Mouse (Mus musculus): ENCODE data around the gene Lrrc49. TPM values are rescaled to one million over a fixed set of nuclear protein-coding genes. Genes with fewer than 3 reads are reported as not detected.

Gene Lrrc49
- total RNA-seq, 2 experiments from 2014 or later, result 82.9 to 88.3 TPM

DNA sequence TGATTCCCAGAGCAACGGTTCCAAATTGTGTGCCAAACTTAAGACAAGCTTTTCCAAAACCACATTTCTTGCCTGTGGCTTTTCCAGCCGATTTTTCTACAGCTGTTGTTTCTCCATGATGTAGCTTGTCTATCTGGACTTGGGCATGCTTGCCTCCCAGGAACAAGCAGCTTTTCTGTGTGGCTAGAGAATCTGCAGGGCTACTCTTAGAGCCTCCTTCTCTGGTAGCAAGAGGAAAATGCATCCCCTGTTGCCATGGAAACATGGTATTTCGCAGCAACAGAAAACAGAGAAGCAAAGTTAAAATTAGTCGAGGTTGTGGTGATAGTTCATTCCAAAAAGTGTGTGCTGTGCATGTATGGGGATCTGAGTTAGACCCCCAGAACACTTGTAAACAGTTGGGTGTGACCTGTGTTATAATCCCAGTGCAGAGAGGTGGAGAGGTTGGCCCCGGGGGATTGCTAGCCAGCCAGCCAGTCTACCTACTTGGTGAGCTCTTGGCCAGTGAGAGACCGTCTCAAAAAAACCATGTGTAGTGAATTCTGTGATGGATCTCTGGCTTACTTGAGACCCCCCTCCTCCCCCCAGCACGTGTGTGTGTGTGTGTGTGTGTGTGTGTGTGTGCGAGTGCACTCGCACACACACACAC lies 126.2 kb downstream of the Lrrc49 start:
- DNase-seq (ENCODE audit: low spot score in 2 of 2), result peak; percentile 41 to 69
- intact Hi-C loops (cut with DNase I), result no loop called here

DNA sequence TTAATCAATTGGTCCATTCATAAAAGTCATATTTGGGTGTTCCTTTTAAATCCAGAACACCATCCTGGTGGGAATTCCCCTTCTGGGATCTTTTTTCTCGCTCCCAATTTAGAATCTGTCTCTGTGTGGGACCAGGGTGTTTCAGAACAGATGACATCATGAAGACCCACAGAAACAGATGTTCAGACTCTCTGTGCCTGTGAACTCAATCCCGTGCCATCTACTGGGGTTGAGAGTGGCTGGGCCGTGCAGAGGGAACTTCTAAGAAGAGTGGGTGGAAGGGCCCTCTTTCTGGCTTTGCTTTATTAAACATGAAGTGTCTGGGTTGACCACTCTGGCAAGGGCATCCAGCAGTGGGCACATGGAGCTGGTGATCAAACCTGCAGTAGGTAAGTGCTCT lies 129.5 kb downstream of the Lrrc49 start:
- intact Hi-C loops (cut with DNase I), result no loop called here
- peak in 1 of 2 experiments; percentile 47 for DNase-seq (ENCODE audit: low spot score in 2 of 2)

DNA sequence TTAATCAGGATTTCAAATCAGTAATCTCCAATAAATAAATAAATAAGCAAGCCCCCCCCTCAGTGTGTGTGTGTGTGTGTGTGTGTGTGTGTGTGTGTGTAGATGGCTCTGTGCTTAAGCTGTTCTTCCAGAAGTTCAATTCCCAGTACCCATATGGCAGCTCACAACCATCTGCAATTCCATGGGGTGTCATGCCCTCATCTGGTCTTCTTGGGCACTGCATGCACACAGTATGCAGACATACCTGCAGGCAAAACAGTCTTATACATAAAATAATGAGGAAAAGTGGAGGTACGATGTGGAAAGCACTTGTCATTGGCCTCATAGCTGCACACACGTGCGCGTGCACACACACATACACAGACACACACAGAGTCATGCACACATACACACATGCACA lies 136.7 kb downstream of the Lrrc49 start:
- DNase-seq (ENCODE audit: low spot score in 2 of 2), result no peak
- intact Hi-C loops (cut with DNase I), result no loop called here

DNA sequence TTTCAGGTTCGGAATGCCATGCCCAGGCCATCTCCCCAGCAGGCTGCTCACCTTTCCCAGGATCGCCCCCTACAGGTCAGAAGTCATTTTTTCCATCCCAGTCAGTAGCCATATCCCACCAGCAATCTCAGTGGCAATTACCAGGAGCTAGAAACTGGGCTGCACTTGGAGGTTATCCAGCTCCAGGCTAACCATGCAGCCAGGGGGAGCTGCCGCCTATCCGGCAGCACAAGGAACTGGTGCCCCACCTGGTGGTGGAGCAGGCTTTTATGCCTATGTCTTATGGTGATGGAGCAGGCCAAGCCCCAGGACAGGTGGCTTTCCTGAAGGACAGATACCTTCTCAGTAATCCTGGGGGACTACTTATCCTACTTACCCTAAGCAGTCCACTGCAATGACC lies 139.8 kb downstream of the Lrrc49 start:
- peak; percentile 23 to 34 for DNase-seq (ENCODE audit: low spot score in 2 of 2)
- intact Hi-C loops (cut with DNase I), result no loop called here

DNA sequence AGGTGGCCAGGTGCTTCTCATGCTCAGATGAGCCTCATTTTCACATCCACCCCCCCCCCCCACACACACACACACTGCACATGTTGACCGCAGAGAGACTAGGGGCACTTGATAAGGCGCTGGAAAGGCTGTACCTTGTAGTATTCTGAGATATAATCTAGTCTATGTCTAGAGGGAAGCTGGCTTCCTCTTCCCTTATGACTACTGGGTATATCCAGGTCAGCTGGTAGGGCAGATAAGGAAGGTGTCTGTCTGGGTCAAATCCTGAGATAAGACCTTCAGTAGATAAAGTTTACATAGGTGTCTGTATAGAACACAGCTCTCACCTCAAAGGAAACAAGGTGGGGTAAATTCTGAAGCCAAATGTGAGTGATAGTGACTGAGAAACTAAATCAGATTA lies 141.8 kb downstream of the Lrrc49 start:
- intact Hi-C loops (cut with DNase I), result no loop called here
- no peak for DNase-seq (ENCODE audit: low spot score in 2 of 2)

DNA sequence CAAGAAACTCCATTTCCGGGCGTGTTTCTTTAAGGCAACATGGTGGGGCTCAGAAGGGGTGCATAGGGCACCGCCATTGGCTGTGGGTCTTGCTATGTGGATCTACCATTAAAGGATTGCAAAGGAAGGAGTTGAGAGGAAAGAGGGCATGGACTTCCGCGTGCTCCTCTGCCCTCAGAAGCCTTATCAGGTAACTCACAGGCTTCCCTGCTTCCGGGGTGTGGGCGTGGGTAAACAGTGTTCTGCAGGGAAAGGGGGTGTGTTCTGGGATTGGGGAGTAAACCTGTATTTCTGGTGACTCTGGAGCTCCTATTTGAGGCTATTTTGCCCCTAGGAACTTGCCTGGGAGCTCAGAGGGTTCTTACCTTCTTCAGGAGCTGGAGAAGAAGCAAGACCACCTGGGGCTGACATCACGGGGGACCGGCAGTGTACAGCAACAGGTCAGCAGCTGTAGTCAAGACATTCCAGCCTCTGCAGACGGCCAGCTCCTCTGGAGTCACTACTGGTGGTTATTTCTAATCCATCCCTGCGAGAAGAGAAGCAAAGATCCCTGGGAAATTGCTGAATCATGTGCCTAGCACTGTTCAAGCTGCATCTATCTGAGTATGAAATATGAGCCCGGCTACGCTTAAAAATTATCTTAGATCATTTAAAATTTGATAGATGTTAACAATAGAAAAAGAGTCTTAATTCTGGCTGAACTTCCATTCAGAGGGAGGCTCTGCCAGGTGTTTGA lies 142.4 kb downstream of the Lrrc49 start:
- intact Hi-C loops (cut with DNase I), result no loop called here

DNA sequence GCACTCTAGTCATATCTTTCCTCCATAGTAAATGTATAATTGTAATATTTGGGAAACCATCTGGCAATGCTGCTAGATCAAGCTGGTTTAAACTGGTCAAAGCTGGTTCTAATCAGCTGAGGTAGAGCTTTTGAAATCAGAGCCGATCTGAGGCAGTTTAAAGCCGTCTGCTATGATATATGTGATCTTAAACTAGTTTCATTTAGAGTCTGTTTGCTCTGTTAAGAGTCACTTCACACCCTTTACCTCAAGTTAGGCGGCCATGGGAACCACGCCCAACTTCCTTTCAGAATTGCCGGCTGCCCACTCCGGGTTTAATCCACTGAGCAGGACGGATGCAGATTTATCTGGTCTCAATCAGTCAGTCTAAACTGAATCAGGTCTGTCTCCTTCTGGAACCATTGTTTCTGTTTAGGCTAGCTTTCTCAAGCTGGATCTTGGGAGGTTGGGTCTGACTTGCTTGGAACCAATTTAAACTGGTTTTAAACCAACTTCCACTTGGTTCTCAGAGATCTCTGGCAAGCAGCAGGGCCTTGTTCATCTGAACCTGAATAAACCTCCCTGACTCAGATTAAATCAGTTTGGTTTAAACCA lies 144.4 kb downstream of the Lrrc49 start:
- no peak for DNase-seq (ENCODE audit: low spot score in 2 of 2)
- intact Hi-C loops (cut with DNase I), result no loop called here

More for the DNA sequence above, 142.4 kb downstream of the Lrrc49 start:
- DNase-seq (ENCODE audit: low spot score in 2 of 2), result no peak

DNA sequence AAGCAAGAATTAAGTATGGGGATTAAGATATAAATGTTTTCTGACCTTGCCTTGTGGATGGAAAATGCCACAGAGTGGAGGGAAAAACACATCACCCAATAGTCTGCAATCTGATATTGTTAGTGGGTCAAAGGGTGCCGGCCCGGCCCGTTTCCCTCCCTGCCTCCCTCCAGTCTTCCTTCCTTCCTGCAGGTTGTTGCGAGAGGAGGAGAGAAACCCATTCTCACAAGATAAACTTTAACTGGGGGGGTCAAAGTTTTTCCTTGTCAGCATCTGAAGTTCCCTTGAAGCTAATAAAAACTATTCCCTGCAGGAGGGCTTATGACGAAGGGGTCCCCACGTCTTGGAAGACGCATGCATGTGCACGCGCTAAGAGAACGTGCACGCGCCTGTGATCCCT lies 157.6 kb downstream of the Lrrc49 start:
- intact Hi-C loops (cut with DNase I), result no loop called here
- no peak for DNase-seq (ENCODE audit: low spot score in 2 of 2)

DNA sequence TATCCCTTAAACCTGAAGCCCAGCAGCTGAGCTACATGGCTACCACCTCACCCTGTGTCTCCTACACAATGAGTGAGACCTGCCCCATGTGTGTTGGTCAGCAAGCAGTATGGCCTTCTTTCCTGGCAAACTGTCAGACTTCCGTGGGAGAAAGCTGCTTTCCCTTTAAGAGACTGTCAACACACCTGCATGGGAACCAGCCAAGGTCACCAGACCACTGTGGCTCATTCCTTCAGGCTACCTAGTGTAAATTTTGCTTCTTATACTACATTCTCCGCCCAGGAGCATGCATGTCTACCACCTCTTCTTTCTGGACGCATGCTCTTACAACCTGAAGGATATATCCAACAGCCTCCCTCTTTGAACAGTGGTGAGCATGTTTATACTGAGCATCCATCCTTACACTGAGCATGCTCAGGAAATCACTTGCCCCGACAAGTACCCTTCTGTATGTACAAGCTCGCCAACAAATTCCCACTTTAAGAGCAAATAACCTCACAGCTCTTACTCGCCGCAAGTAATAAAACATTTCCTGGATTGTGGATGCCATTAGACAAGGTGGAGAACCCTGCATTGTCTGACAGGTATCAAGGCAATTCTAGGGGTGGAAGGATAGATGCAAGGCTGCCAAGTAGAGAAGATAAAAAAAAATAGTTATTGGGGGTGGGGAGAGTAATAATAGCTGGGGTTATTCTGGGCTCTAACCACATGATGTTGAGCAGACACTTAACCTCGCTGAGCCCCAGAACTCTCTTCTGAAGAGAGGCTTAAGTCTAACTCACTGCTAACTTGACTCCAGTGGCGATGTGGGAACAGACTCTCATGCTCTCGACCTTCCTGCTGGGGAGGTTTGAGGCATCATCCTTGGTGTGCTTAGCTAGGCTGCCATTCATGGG lies 158.4 kb downstream of the Lrrc49 start:
- intact Hi-C loops (cut with DNase I), result no loop called here

DNA sequence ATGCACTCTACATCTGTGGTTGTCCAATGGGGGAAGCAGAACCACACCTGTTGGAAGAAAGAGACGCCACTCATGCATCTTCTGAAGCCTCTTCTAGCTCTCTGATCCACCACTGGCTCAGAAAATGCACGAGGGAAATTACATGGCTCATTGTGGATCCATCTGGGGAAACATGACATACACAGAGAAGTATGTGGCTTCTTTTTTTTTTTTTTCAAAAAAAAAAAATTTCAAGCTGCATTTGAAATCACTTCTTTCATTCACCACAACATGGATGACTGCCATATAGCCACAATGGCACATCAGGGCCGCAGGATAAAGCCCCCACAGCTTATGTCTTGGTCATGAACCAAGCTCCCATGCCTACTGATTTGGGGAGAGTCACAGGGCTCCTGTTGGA lies 159.7 kb downstream of the Lrrc49 start:
- no peak for DNase-seq (ENCODE audit: low spot score in 2 of 2)
- intact Hi-C loops (cut with DNase I), result no loop called here

More for the DNA sequence above, 158.4 kb downstream of the Lrrc49 start:
- no peak for DNase-seq (ENCODE audit: low spot score in 2 of 2)

DNA sequence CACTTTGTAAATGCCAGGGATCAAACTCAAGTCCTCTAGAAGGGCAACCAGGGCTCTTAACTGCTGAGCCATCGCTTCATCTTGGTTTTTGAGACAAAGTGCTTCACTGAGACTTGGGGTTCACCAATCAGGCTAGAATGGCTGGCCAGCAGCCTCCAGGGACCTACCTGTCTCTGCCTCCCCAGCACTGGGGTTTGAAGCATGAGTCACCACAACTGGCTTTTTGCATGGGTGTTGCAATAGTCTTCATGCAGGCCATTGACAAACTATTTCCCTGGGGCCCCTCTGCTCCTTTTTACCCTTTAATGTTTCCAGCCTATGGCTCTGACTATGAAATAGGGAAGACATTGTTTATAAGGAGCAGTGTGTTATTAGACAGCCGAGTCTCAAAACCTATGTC lies 160.1 kb downstream of the Lrrc49 start:
- intact Hi-C loops (cut with DNase I), result no loop called here
- DNase-seq (ENCODE audit: low spot score in 2 of 2), result no peak

DNA sequence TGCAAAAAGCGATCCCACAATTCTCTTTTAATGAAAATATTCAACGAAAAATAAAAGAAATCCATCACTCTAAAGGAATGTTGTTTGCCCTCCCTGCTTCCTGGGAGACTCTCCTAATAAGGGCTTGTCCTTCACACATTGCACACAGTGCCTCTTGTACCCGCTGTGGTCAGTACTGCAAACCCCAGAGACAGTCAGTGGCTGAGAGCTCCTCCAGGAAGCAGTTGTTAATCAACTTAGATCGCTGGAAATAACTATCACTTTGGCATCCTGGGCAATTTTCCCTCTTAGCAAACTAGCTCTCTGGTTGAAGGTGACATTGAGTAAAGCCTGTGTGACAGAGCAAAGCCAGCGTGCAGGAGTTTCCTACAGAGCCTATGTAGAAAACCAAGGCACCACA lies 160.9 kb downstream of the Lrrc49 start:
- intact Hi-C loops (cut with DNase I), result no loop called here

DNA sequence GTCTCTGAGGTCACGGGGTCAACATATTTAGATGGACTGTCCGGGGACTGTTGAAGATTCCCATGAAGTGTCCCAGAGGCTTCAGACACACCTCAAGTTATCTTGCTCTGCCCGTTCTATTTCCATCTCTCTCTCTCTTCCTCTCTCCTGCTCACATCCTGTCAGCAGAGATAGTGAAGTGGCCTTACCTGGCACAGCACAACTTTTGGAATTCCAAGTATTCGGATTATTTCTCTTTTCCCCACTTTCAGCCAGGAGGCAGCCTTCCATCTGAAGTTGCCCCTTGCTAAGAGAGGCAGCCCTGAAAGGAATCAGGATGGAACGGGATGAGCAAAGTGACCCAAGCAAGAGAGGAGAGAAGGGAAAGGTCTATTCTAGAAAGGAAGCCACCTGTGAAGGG lies 161.8 kb downstream of the Lrrc49 start:
- DNase-seq (ENCODE audit: low spot score in 2 of 2), result no peak
- intact Hi-C loops (cut with DNase I), result no loop called here

More for the DNA sequence above, 160.9 kb downstream of the Lrrc49 start:
- DNase-seq (ENCODE audit: low spot score in 2 of 2), result no peak

DNA sequence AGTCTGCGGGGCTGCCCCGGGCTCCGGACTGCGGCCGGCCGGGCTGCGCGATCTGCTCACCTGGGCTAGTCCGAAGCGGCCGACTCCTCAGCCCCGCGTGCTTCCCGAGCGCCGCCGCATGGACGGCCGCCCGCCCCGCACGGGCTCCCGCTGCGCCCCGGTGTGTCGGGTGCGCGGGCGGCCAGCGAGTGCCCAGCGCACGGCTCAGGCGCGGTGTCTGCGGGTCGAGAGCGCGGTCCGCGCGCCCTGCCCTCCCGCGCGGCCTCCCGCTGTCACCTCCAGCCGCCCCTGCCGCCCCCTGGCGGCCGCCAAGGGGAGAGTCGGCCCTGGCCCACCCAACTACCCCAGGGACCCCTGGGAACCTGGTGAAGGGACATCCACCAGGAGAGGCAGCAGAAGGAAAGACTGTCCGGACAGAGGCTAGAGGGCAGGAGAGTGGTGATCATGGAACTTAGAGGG lies 166.1 kb downstream of the Lrrc49 start, which contains the start of gene Thsd4:
TSS of gene Thsd4 (minus strand) at position 241 of the 459 bp plus-strand sequence.
- intact Hi-C loops (cut with DNase I), result loop anchor here (5.0 kb wide), 2 partner anchors 240 to 275 kb away; no protein-coding TSS in a partner anchor
- peak in 1 of 2 experiments; percentile 14 for DNase-seq (ENCODE audit: low spot score in 2 of 2)

DNA sequence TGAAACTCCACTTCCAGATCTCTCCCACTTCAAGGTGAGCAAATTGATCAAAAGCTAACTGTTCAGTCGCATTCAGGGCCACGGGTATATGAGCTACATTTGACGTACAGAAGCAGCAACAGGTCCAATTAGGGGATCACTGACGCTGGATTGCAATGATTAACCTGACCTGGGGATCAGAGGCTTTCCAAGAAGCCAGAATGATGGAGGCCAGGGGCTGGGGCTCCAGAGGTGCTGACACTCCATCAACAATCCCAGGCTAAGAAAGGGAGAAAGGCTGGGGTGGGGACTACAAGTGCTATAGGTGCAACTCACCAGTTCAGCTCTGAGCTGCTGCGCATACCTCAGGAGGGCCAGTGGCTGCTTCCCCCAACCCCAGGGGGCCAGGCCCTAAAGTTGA lies 166.8 kb downstream of the Lrrc49 start:
- no peak for DNase-seq (ENCODE audit: low spot score in 2 of 2)
- intact Hi-C loops (cut with DNase I), result loop anchor here (5.0 kb wide), 2 partner anchors 239 to 274 kb away; no protein-coding TSS in a partner anchor

DNA sequence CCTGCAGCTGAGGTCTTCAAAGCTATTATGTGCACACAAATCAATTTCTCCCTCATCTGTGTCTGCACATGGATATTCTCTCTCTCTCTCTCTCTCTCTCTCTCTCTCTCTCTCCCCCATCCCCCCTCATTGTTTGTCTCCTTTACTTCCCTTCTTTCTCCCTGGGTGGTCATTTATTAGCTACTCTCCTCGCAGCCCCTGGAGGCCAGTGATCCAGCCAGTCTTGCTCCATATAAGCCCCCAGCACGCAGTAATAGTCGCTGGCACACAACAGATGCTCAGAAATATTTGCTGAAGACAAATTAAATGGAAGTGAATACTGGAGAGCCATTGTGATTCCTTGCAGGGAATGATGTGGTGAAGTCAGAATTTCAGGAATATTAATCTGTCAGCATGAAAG lies 168.4 kb downstream of the Lrrc49 start:
- DNase-seq (ENCODE audit: low spot score in 2 of 2), result no peak
- intact Hi-C loops (cut with DNase I), result no loop called here
